Mouse (Mus musculus): ENCODE results near the gene Ahcyl1.
"Not testable (repeated sequence)": the region's sequence is repeated elsewhere in the genome, so short reads cannot be mapped to it uniquely, and the experiment has no call there.

The Ahcyl1 gene

GRCm38 (mm10) chr3:107655491-107655890 lies 40.9 kb downstream of the Ahcyl1 start:
- DNase-seq (ENCODE audit: low spot score): no peak

- DNase-seq (ENCODE audit: low spot score): no peak
These were observed 41.5 kb downstream of the Ahcyl1 start for GRCm38 (mm10) chr3:107654861-107655260.

GRCm38 (mm10) chr3:107652968-107653367 lies 43.4 kb downstream of the Ahcyl1 start:
- DNase-seq (ENCODE audit: low spot score): no peak

- not testable (repeated sequence) for DNase-seq (ENCODE audit: low spot score)
These were observed 46.1 kb downstream of the Ahcyl1 start for GRCm38 (mm10) chr3:107650276-107650675.

GRCm38 (mm10) chr3:107646947-107647346 lies 49.4 kb downstream of the Ahcyl1 start:
- no peak for DNase-seq (ENCODE audit: low spot score)

- DNase-seq (ENCODE audit: low spot score): no peak
These were observed 58.7 kb downstream of the Ahcyl1 start for GRCm38 (mm10) chr3:107637606-107638172.

GRCm38 (mm10) chr3:107636236-107636635 lies 60.1 kb downstream of the Ahcyl1 start:
- no peak for DNase-seq (ENCODE audit: low spot score)

- no peak for DNase-seq (ENCODE audit: low spot score)
These were observed 60.5 kb downstream of the Ahcyl1 start for GRCm38 (mm10) chr3:107635836-107636235.

GRCm38 (mm10) chr3:107633906-107634305 lies 62.5 kb downstream of the Ahcyl1 start:
- DNase-seq (ENCODE audit: low spot score): no peak

GRCm38 (mm10) chr3:107632786-107633185 lies 63.6 kb downstream of the Ahcyl1 start:
- DNase-seq (ENCODE audit: low spot score): no peak

GRCm38 (mm10) chr3:107631523-107631958 lies 64.8 kb downstream of the Ahcyl1 start, which contains the start of gene Strip1:
Gene Strip1, minus strand, starts transcription at chr3:107631694.
- peak; percentile 86 for DNase-seq (ENCODE audit: low spot score)

- peak; percentile 45 for DNase-seq (ENCODE audit: low spot score)
These were observed 65.5 kb downstream of the Ahcyl1 start, which contains the start of gene Gm10961 for GRCm38 (mm10) chr3:107630682-107631522. Gene Gm10961, plus strand, starts transcription at chr3:107631322.

GRCm38 (mm10) chr3:107629411-107629810 lies 66.9 kb downstream of the Ahcyl1 start:
- no peak for DNase-seq (ENCODE audit: low spot score)

- DNase-seq (ENCODE audit: low spot score): no peak
These were observed 67.8 kb downstream of the Ahcyl1 start for GRCm38 (mm10) chr3:107628551-107628950.

- no peak for DNase-seq (ENCODE audit: low spot score)
These were observed 68.7 kb downstream of the Ahcyl1 start for GRCm38 (mm10) chr3:107627641-107628040.

- no peak for DNase-seq (ENCODE audit: low spot score)
These were observed 69.6 kb downstream of the Ahcyl1 start for GRCm38 (mm10) chr3:107626751-107627150.

- no peak for DNase-seq (ENCODE audit: low spot score)
These were observed 70.8 kb downstream of the Ahcyl1 start for GRCm38 (mm10) chr3:107625536-107625935.

GRCm38 (mm10) chr3:107624424-107624823 lies 71.9 kb downstream of the Ahcyl1 start:
- no peak for DNase-seq (ENCODE audit: low spot score)

GRCm38 (mm10) chr3:107622537-107622936 lies 73.8 kb downstream of the Ahcyl1 start:
- DNase-seq (ENCODE audit: low spot score): no peak

GRCm38 (mm10) chr3:107621286-107622075 lies 74.9 kb downstream of the Ahcyl1 start:
- DNase-seq (ENCODE audit: low spot score): no peak

GRCm38 (mm10) chr3:107619911-107620310 lies 76.4 kb downstream of the Ahcyl1 start:
- DNase-seq (ENCODE audit: low spot score): no peak

GRCm38 (mm10) chr3:107617800-107618199 lies 78.6 kb downstream of the Ahcyl1 start:
- DNase-seq (ENCODE audit: low spot score): no peak
